Mouse (Mus musculus) CH12.LX (cell line): ENCODE results near the gene Dtnb.

Experiments
- CTCF ChIP-seq, 2 experiments: IDR thresholded peaks in 1 of 2; conservative IDR thresholded peaks in 1 of 2; 2 replicates each; pipeline ENCODE4 v1.5.1; 2011 to 2012; ENCODE audit warnings: low read depth in 2 of 2, low read length in 2 of 2, improper control_type of control experiment in 1 of 2, inconsistent platforms in 1 of 2, mild to moderate bottlenecking in 1 of 2, moderate library complexity in 1 of 2
- ZKSCAN1 ChIP-seq: IDR thresholded peaks from 2 replicates; pipeline ENCODE4 v1.6.1; 2012; ENCODE audit warnings: low read depth, inconsistent platforms, low read length, improper control_type of control experiment, borderline replicate concordance

DNA sequence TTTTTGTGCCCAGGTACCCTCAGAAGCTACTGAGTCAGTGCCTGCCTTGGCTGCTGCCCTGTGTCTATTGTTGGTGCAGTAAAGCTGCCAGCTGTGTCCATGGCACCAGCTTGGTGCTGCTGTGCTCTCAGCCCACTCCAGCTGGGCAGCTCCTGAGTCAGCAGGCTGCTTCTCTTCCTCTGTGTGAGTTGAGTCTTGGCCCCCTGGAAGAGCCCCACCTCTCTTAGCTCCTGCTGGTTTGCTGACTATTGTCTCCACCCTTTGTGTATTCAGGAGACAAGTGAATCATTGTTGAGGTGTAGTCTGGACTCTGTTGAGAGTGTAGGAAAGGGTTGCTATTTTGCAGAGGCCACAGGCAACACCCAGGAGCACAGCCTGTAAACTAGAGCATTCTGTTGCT is 90.5 kb downstream of the Dtnb start:
- TF ChIP-seq CTCF (conservative IDR thresholded peaks at IDR 0.05 in 1 of 2, IDR thresholded peaks at IDR 0.05 in 1 of 2; ENCODE audit: low read depth in 2 of 2, low read length in 2 of 2) (no peak), ZKSCAN1 (no peak)
